Mouse (Mus musculus) cerebellum, adult 9-10 months (tissue): Measurements from ENCODE around the gene Olfr393.

Experiments
- DNase-seq: peaks from one replicate; pipeline ENCODE4 v3.0.0; 2022

Olfr393 gene

GRCm38 (mm10) chr11:73851354-73851753, at the start of gene Olfr393:
Gene Olfr393 (minus strand): TSS chr11:73851454.
- DNase-seq: no peak

- no peak for DNase-seq
These were observed 39.4 kb upstream of the Olfr393 start, which contains the start of gene Olfr394 for GRCm38 (mm10) chr11:73890671-73891070. Gene Olfr394 (minus strand): TSS chr11:73890771.

DNA sequence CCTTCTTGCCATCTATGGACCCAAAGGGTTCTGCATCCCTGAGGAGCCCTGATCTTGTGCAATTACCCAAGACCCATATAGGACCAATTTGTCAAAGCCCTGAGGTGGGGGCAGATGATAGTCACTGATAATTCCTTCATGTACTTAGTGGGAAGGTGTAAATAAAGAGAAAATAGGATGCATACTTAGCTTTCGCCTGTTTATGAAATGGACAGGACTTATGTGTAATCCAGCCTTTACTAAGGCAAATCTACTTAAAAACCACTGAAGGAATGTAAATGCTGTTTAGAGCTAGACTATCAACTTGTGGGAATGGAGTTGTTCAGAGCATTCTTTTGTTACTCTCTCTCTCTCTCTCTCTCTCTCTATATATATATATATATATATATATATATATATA, 34.3 kb downstream of the Olfr393 start, which contains the start of gene Olfr392:
Gene Olfr392, minus strand, starts transcription at position 101 of the 400 bp plus-strand sequence.
- no peak for DNase-seq

DNA sequence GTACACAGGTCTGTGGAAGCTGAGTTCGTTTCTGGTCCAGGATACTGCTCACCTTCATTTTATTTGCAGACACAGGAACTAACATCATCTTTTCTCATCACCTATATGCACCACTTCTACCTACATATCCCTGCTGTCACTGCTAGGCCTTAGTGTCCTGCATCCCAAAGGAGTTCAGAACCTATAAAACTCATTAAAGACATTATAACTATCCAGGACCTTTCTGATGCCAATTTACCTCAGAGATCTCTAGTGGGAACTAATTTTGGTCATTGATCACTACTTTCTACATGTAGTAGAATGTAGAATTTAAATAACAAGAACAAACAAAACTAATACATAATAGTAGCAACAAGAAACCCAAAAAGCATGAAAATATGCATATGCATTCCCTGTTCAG, 48.3 kb downstream of the Olfr393 start, which contains the start of gene Olfr391-ps:
Gene Olfr391-ps, minus strand, starts transcription at position 101 of the 400 bp plus-strand sequence.
- no peak for DNase-seq
